30 mouse cellular contexts compared by ENCODE assay signal in the genomic region with DNA sequence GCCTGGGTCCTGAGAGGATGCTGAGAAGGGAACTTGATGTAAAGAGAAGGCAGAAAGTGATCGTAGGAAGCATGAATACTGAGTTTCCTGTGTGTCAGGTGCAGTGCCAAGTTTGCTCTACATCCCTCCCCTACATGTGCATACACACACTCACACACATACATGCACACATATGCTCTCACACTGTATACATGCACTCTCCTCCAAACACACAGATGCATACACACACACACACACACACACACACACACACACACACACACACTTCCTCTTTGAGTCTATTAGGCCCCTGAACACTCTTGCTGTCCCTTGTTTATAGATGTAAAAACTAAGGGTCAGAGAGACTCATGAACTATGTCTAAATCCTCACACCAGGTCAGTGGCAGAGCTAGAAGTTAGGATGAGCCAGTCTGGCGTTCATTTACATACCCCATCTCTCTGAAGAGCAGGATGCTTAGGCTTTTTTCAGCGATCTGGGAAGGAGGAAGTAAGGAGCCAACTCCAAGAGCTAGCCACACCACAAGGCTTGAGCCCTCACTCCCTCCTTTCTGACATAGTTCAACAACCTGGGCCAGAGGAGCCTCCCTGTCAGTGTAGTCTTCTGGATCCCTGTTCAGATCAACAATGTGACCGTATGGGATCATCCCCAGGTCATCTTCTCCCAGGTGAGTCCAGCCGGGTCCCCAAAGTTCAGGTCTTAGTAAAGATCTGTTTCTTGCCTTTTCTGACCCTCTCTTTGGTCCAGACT. TPM values are rescaled to one million over a fixed set of nuclear protein-coding genes. Genes with fewer than 3 reads are reported as not detected.
DNase-seq lines count a peak whose midpoint lies in the region; ATAC-seq and TF ChIP-seq lines count a peak whose summit lies in the region.
"Had no signal": no experiment of that assay in that cellular context is flagged by ENCODE, and none has a peak within 500 bp of the region (broad histone marks: within the 10 kb centered on the region; RNA-seq: fewer than 3 reads in every experiment).

No protein-coding gene starts in this region.

- no peaks in the 10 kb centered on the region for H3K79me2 ChIP-seq in MEL (ENCODE audit: control insufficient read depth, insufficient read depth, low read length, poor library complexity)

- no peak for TF ChIP-seq RAD21 in MEL (IDR thresholded peaks at IDR 0.05; ENCODE audit: low read depth, low read length)

- no peak overlapping the region for H3K4me2 ChIP-seq in lung, postnatal 0 days (replicated peaks; ENCODE audit: low read depth, low read length)
- no peak overlapping the region for H3K4me2 ChIP-seq in forebrain, embryonic 11.5 days (ENCODE audit: low read depth, low read length, severe bottlenecking)
- H3K4me2 ChIP-seq: embryonic facial prominence, embryonic 13.5 days; forebrain, embryonic 13.5 days; heart, embryonic 12.5 days; midbrain, embryonic 15.5 days; neural tube, embryonic 15.5 days had no signal

- no peaks in the 10 kb centered on the region for H3K27me3 ChIP-seq in lung, postnatal 0 days (replicated peaks; ENCODE audit: insufficient read depth, low read length)
- H3K27me3 ChIP-seq in MEL (ENCODE audit: control insufficient read depth in 1 of 2, insufficient read depth in 2 of 2, low read length in 2 of 2): peaks cover 3 to 5% of the 10 kb centered on the region in 2 experiments
- H3K27me3 ChIP-seq in forebrain, embryonic 11.5 days (ENCODE audit: control insufficient read depth, insufficient read depth, low read length): no peaks in the 10 kb centered on the region
- H3K27me3 ChIP-seq in kidney, adult 2 months (replicated peaks; ENCODE audit: control insufficient read depth, insufficient read depth, low read length): no peaks in the 10 kb centered on the region
- H3K27me3 ChIP-seq in cerebellum, adult 2 months (ENCODE audit: control insufficient read depth, insufficient read depth, low read length): no peaks in the 10 kb centered on the region
- H3K27me3 ChIP-seq: embryonic facial prominence, embryonic 13.5 days; forebrain, embryonic 13.5 days; midbrain, embryonic 15.5 days; neural tube, embryonic 15.5 days had no signal

- TF ChIP-seq POLR2A in MEL (IDR thresholded peaks at IDR 0.05; ENCODE audit: control insufficient read depth in 1 of 2, insufficient read depth in 1 of 2, low read depth in 1 of 2, low read length in 2 of 2, poor library complexity in 1 of 2): no peak
- TF ChIP-seq POLR2A in kidney, adult 2 months (IDR thresholded peaks at IDR 0.05; ENCODE audit: low read depth, low read length): no peak
- no peak for TF ChIP-seq POLR2A in cerebellum, adult 2 months (IDR thresholded peaks at IDR 0.05; ENCODE audit: borderline replicate concordance, insufficient read depth, low read length)

- TF ChIP-seq CTCF in lung, postnatal 0 days (IDR thresholded peaks at IDR 0.05): no peak
- TF ChIP-seq CTCF in MEL (IDR thresholded peaks at IDR 0.05 in 2 of 3, conservative IDR thresholded peaks at IDR 0.05 in 1 of 3; ENCODE audit: control insufficient read depth in 1 of 3, insufficient read depth in 1 of 3, low read depth in 2 of 3, low read length in 3 of 3, poor library complexity in 1 of 3, severe bottlenecking in 1 of 3): no peak
- no peak for TF ChIP-seq CTCF in kidney, adult 2 months (conservative IDR thresholded peaks at IDR 0.05; ENCODE audit: insufficient read depth, insufficient read length, low read depth, low read length)
- no peak for TF ChIP-seq CTCF in cerebellum, adult 2 months (IDR thresholded peaks at IDR 0.05; ENCODE audit: borderline replicate concordance, insufficient read depth, low read depth, low read length)

- no peak overlapping the region for H3K4me3 ChIP-seq in lung, postnatal 0 days (ENCODE audit: low read depth, low read length)
- no peak overlapping the region for H3K4me3 ChIP-seq in MEL (ENCODE audit: control insufficient read depth in 1 of 2, insufficient read depth in 1 of 2, low read depth in 2 of 2, low read length in 2 of 2)
- H3K4me3 ChIP-seq in forebrain, embryonic 11.5 days (ENCODE audit: low read depth, low read length): no peak overlapping the region
- no peak overlapping the region for H3K4me3 ChIP-seq in kidney, adult 2 months (ENCODE audit: insufficient read depth, low read depth, low read length)
- H3K4me3 ChIP-seq in cerebellum, adult 2 months (replicated peaks; ENCODE audit: insufficient read depth, low read depth, low read length): no peak overlapping the region
- H3K4me3 ChIP-seq: embryonic facial prominence, embryonic 13.5 days; erythroblast, embryonic 14.5 days; forebrain, embryonic 13.5 days; heart, embryonic 12.5 days; midbrain, embryonic 15.5 days; neural tube, embryonic 15.5 days had no signal

- H3K36me3 ChIP-seq in lung, postnatal 0 days (ENCODE audit: insufficient read depth, low read length): no peaks in the 10 kb centered on the region
- no peaks in the 10 kb centered on the region for H3K36me3 ChIP-seq in MEL (ENCODE audit: control insufficient read depth in 1 of 2, insufficient read depth in 2 of 2, low read length in 2 of 2)
- H3K36me3 ChIP-seq in forebrain, embryonic 11.5 days (ENCODE audit: control insufficient read depth, insufficient read depth, low read length): no peaks in the 10 kb centered on the region
- H3K36me3 ChIP-seq in kidney, adult 2 months (ENCODE audit: control insufficient read depth, insufficient read depth, low read length): no peaks in the 10 kb centered on the region
- H3K36me3 ChIP-seq: embryonic facial prominence, embryonic 13.5 days; heart, embryonic 12.5 days; midbrain, embryonic 15.5 days; neural tube, embryonic 15.5 days had no signal

- 64% methylated on average over 5 of the region's 5 CpGs for WGBS in lung, postnatal 0 days
- WGBS in forebrain, embryonic 11.5 days: 78% methylated on average over 5 of the region's 5 CpGs
- 75% methylated on average over 5 of the region's 5 CpGs for WGBS in kidney, adult 2 months
- WGBS in cerebellum, adult 2 months: 74% methylated on average over 5 of the region's 5 CpGs

- no peak overlapping the region for H3K9ac ChIP-seq in lung, postnatal 0 days (replicated peaks; ENCODE audit: low read depth)
- no peak overlapping the region for H3K9ac ChIP-seq in MEL (ENCODE audit: control insufficient read depth, low read depth, low read length, poor library complexity, severe bottlenecking)
- H3K9ac ChIP-seq in forebrain, embryonic 11.5 days (ENCODE audit: low read length): no peak overlapping the region
- H3K9ac ChIP-seq: embryonic facial prominence, embryonic 13.5 days; forebrain, embryonic 13.5 days; heart, embryonic 12.5 days; midbrain, embryonic 15.5 days; neural tube, embryonic 15.5 days had no signal

- ATAC-seq in lung, postnatal 0 days: no peak
- ATAC-seq in megakaryocyte progenitor cell, adult 5-6 weeks (replicated peaks; ENCODE audit: poor library complexity): peak; percentile 60
- no peak for ATAC-seq in forebrain, embryonic 11.5 days (replicated peaks; ENCODE audit: low FRiP score)
- ATAC-seq: forebrain, embryonic 13.5 days; hindbrain, postnatal 0 days; midbrain, embryonic 15.5 days had no signal

- no peaks in the 10 kb centered on the region for H3K9me3 ChIP-seq in lung, postnatal 0 days (ENCODE audit: low read length)
- H3K9me3 ChIP-seq in MEL (replicated peaks; ENCODE audit: insufficient read depth, low read length): no peaks in the 10 kb centered on the region
- no peaks in the 10 kb centered on the region for H3K9me3 ChIP-seq in forebrain, embryonic 11.5 days (ENCODE audit: control insufficient read depth, low read length)
- H3K9me3 ChIP-seq: embryonic facial prominence, embryonic 13.5 days; forebrain, embryonic 13.5 days; heart, embryonic 12.5 days; midbrain, embryonic 15.5 days; neural tube, embryonic 15.5 days had no signal

- DNase-seq in lung, postnatal 10 days: peak; percentile 1
- no peak for DNase-seq in lung, postnatal 0 days (ENCODE audit: low spot score)
- DNase-seq in CD4-positive helper T cell, adult 2 months (ENCODE audit: low read depth, low spot score): peak; percentile 64
- peak; percentile 33 for DNase-seq in MEL (ENCODE audit: low read depth, low spot score)
- DNase-seq in forebrain, embryonic 11.5 days (ENCODE audit: low spot score): no peak
- DNase-seq in kidney, adult 2 months: no peak
- no peak for DNase-seq in cerebellum, adult 2 months
- DNase-seq: cerebellum, adult 11-12 months; cerebellum, postnatal 14 days; embryo, embryonic 11 days; gastrocnemius, postnatal 36 days; heart, postnatal 10 days; kidney, adult 9 months; kidney, postnatal 14 days; layer of hippocampus, postnatal 36 days had no signal

- no peak overlapping the region for H3K27ac ChIP-seq in lung, postnatal 0 days (ENCODE audit: low read length)
- H3K27ac ChIP-seq in MEL (ENCODE audit: control insufficient read depth, low read depth, low read length): no peak overlapping the region
- H3K27ac ChIP-seq in forebrain, embryonic 11.5 days (ENCODE audit: low read depth, low read length): no peak overlapping the region
- no peak overlapping the region for H3K27ac ChIP-seq in kidney, adult 2 months (ENCODE audit: insufficient read depth, low read depth, low read length)
- H3K27ac ChIP-seq in cerebellum, adult 2 months (ENCODE audit: insufficient read depth, low read length): no peak overlapping the region
- H3K27ac ChIP-seq: embryonic facial prominence, embryonic 13.5 days; forebrain, embryonic 13.5 days; hindbrain, postnatal 0 days; midbrain, embryonic 15.5 days; neural tube, embryonic 15.5 days had no signal

- no peak for TF ChIP-seq EP300 in lung, postnatal 0 days (IDR thresholded peaks at IDR 0.05)
- no peak for TF ChIP-seq EP300 in MEL (IDR thresholded peaks at IDR 0.05; ENCODE audit: low read depth in 1 of 2, low read length in 2 of 2)

- H3K4me1 ChIP-seq in lung, postnatal 0 days (ENCODE audit: insufficient read depth, low read depth, low read length): no peaks in the 10 kb centered on the region
- H3K4me1 ChIP-seq in MEL (ENCODE audit: control insufficient read depth in 1 of 2, insufficient read depth in 2 of 2, low read length in 2 of 2): no peaks in the 10 kb centered on the region
- no peaks in the 10 kb centered on the region for H3K4me1 ChIP-seq in forebrain, embryonic 11.5 days (replicated peaks; ENCODE audit: control insufficient read depth, insufficient read depth, low read length)
- no peaks in the 10 kb centered on the region for H3K4me1 ChIP-seq in kidney, adult 2 months (ENCODE audit: control insufficient read depth, insufficient read depth, low read length)
- no peaks in the 10 kb centered on the region for H3K4me1 ChIP-seq in cerebellum, adult 2 months (ENCODE audit: control insufficient read depth, insufficient read depth, low read length)
- H3K4me1 ChIP-seq: embryonic facial prominence, embryonic 13.5 days; forebrain, embryonic 13.5 days; heart, embryonic 12.5 days; midbrain, embryonic 15.5 days; neural tube, embryonic 15.5 days had no signal

RNA-seq across cellular contexts. Expression of gene Itgax, which starts 14.0 kb away (rescaled TPM):
- polyA plus RNA-seq in lung, postnatal 0 days (2015; fragmentation: Nextera tagmentation; extraction: Ambion mirVana): 1.6 and 1.7 TPM in 2 replicates
- 0.08 TPM in 1 of 2 replicates, not detected in the other for total RNA-seq in MEL (2012; rRNA removed)
- polyA plus RNA-seq in MEL (2012; ENCODE audit: insufficient read depth in 1 of 2, insufficient read length in 2 of 2, low read depth in 1 of 2, low replicate concordance in 2 of 2, missing spikeins in 1 of 2): under 1 TPM in 1 of 2 experiments, not detected in 1; 0.01 TPM
- 0.32 and 0.76 TPM in 2 replicates for total RNA-seq in megakaryocyte progenitor cell, adult 5-6 weeks (2015)
- total RNA-seq in megakaryocyte progenitor cell, adult 5-6 weeks (2017): 0.67 and 0.68 TPM in 2 replicates
- polyA plus RNA-seq in forebrain, embryonic 11.5 days (2014; fragmentation: Nextera tagmentation; extraction: Ambion mirVana): not detected in 2 replicates
- 1.9 TPM in 2 replicates for polyA plus RNA-seq in kidney, adult 2 months (2012; rRNA removed)
- polyA plus RNA-seq in cerebellum, adult 2 months (2012; rRNA removed): 0.10 and 0.14 TPM in 2 replicates
- polyA plus RNA-seq: C2C12; embryonic facial prominence, embryonic 13.5 days; erythroblast, embryonic 14.5 days; hindbrain, embryonic 11.5 days; hindbrain, postnatal 0 days; limb, embryonic 11.5 days had no signal

RNA-seq across cellular contexts. Expression of gene Itgad, which starts 38.8 kb away (rescaled TPM):
- polyA plus RNA-seq in lung, postnatal 0 days (2015; fragmentation: Nextera tagmentation; extraction: Ambion mirVana): 0.14 and 0.24 TPM in 2 replicates
- total RNA-seq in MEL (2012; rRNA removed): not detected in 2 replicates
- polyA plus RNA-seq in MEL (2012; ENCODE audit: insufficient read depth in 1 of 2, insufficient read length in 2 of 2, low read depth in 1 of 2, low replicate concordance in 2 of 2, missing spikeins in 1 of 2): not detected
- 0.25 TPM in 1 of 2 replicates, not detected in the other for total RNA-seq in megakaryocyte progenitor cell, adult 5-6 weeks (2015)
- 0.51 TPM in 1 of 2 replicates, not detected in the other for total RNA-seq in megakaryocyte progenitor cell, adult 5-6 weeks (2017)
- polyA plus RNA-seq in forebrain, embryonic 11.5 days (2014; fragmentation: Nextera tagmentation; extraction: Ambion mirVana): not detected in 2 replicates
- 0.05 and 0.08 TPM in 2 replicates for polyA plus RNA-seq in kidney, adult 2 months (2012; rRNA removed)
- polyA plus RNA-seq in cerebellum, adult 2 months (2012; rRNA removed): 0.92 and 1.2 TPM in 2 replicates
- total RNA-seq: gastrocnemius, postnatal 36 days; heart, postnatal 10 days; hindbrain, postnatal 0 days had no signal
- polyA plus RNA-seq: C2C12; embryonic facial prominence, embryonic 13.5 days; erythroblast, embryonic 14.5 days; forebrain, embryonic 13.5 days; heart, embryonic 12.5 days; hindbrain, embryonic 11.5 days; hindbrain, postnatal 0 days; limb, embryonic 11.5 days; midbrain, embryonic 15.5 days; stomach, embryonic 16.5 days had no signal

RNA-seq across cellular contexts. Expression of gene Gm49368, which starts 52.9 kb away (rescaled TPM):
- polyA plus RNA-seq in lung, postnatal 0 days (2015; fragmentation: Nextera tagmentation; extraction: Ambion mirVana): 0.32 TPM in 1 of 2 replicates, not detected in the other
- total RNA-seq in MEL (2012; rRNA removed): not detected in 2 replicates
- not detected for polyA plus RNA-seq in MEL (2012; ENCODE audit: insufficient read depth in 1 of 2, insufficient read length in 2 of 2, low read depth in 1 of 2, low replicate concordance in 2 of 2, missing spikeins in 1 of 2)
- total RNA-seq in megakaryocyte progenitor cell, adult 5-6 weeks (2015): 0.05 TPM in 1 of 2 replicates, not detected in the other
- not detected in 2 replicates for total RNA-seq in megakaryocyte progenitor cell, adult 5-6 weeks (2017)
- polyA plus RNA-seq in forebrain, embryonic 11.5 days (2014; fragmentation: Nextera tagmentation; extraction: Ambion mirVana): not detected in 2 replicates
- not detected in 2 replicates for polyA plus RNA-seq in kidney, adult 2 months (2012; rRNA removed)
- not detected in 2 replicates for polyA plus RNA-seq in cerebellum, adult 2 months (2012; rRNA removed)
- total RNA-seq: adrenal gland, postnatal 4 days; gastrocnemius, adult 18-20 months; heart, postnatal 10 days; hindbrain, postnatal 0 days; layer of hippocampus, postnatal 36 days; liver, adult 2 months had no signal
- polyA plus RNA-seq: C2C12; embryonic facial prominence, embryonic 13.5 days; erythroblast, embryonic 14.5 days; forebrain, embryonic 13.5 days; heart, embryonic 12.5 days; hindbrain, embryonic 11.5 days; hindbrain, postnatal 0 days; limb, embryonic 11.5 days; midbrain, embryonic 15.5 days; neural tube, embryonic 15.5 days had no signal

RNA-seq across cellular contexts. Expression of gene Itgam, which starts 52.9 kb away (rescaled TPM):
- 2.2 and 2.3 TPM in 2 replicates for polyA plus RNA-seq in lung, postnatal 0 days (2015; fragmentation: Nextera tagmentation; extraction: Ambion mirVana)
- not detected in 2 replicates for total RNA-seq in MEL (2012; rRNA removed)
- polyA plus RNA-seq in MEL (2012; ENCODE audit: insufficient read depth in 1 of 2, insufficient read length in 2 of 2, low read depth in 1 of 2, low replicate concordance in 2 of 2, missing spikeins in 1 of 2): not detected
- 23.6 and 24.3 TPM in 2 replicates for total RNA-seq in megakaryocyte progenitor cell, adult 5-6 weeks (2015)
- 28.0 and 34.9 TPM in 2 replicates for total RNA-seq in megakaryocyte progenitor cell, adult 5-6 weeks (2017)
- 0.40 and 0.57 TPM in 2 replicates for polyA plus RNA-seq in forebrain, embryonic 11.5 days (2014; fragmentation: Nextera tagmentation; extraction: Ambion mirVana)
- 2.4 and 7.0 TPM in 2 replicates for polyA plus RNA-seq in kidney, adult 2 months (2012; rRNA removed)
- 3.4 and 4.2 TPM in 2 replicates for polyA plus RNA-seq in cerebellum, adult 2 months (2012; rRNA removed)
- polyA plus RNA-seq: C2C12 had no signal

Comparison
In these comparisons a context has a peak if more than half of its experiments do, and no peak if none do; other contexts are left out.
1. DNase-seq: peak in lung, postnatal 10 days (single experiment), CD4-positive helper T cell, adult 2 months (single experiment) and MEL (single experiment); none in lung, postnatal 0 days (single experiment), forebrain, embryonic 11.5 days (single experiment), kidney, adult 2 months (single experiment) and cerebellum, adult 2 months (0 of 2).